Mouse (Mus musculus) 3134 (cell line): ENCODE measurements at regions not wholly inside any gene's neighbourhood (a gene's known extent, or its start where the extent isn't known, plus 50 kb on each side); places are given as distances from the start of the nearest gene placed in this dataset.

Source experiments
- DNase-seq: peaks from one replicate; pipeline ENCODE4 v3.0.0-alpha.2; 2011; ENCODE audit warnings: low spot score; ENCODE audit not compliant: insufficient read length; ENCODE audit errors: extremely low read depth

DNA sequence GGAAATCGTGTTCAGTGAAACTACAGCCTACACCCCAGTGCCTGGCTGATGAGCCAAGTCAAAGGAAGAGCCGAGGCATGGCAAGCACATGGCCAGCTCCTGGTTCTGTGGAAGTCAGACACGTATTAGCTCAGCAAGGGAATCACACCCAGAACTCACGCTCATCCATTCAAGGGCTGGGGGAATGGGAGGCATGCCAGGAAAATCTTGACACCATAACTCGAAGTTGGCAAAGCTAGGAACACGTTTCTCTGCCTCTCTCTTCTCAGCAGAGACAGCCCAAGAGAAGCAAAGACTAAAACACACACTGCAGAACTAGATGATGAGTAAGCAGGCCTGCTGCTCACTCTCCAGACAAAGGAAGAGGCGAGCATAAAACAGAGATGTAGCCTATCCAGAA lies 53.5 kb upstream of the Ypel5 start:
- no peak for DNase-seq

DNA sequence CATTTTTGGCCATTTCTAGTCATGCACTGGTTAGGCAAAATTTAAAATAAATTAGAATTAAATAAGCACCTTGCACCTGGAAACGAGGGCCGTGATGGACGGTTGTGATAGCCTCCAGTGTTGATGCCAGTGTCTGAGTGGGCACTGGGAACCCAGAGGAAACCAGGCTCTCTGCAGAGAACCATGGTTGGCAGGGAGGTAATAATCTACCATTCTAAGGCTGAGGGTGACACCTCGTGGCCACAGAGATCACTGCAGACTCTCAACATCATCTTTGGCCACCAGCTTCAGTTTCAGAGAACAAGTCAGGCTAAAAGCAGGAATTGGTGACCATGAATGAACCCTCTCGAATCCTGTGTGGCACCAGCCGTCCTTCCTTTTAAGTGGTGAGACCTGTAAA lies 54.5 kb upstream of the Ypel5 start:
- DNase-seq: peak; percentile 11

DNA sequence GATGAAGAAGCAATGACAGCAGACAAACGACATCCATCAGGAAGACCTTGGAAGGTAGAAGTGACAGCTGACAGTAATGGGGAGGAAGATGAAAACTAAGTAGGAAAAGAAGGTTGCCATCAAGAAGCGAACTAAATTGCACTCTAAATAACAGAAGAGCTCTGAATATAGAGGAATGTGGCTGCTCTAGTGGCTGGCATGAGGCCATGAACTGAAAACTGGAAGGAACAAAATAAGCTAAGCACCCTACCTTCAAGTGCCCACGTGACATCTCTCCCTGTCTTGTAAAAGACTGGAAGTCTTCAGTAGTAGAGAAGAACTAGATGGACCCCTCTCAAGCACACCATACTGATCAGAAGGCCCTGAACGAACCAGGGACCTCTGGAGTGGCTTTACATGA lies 68.0 kb upstream of the Ypel5 start:
- DNase-seq: no peak

DNA sequence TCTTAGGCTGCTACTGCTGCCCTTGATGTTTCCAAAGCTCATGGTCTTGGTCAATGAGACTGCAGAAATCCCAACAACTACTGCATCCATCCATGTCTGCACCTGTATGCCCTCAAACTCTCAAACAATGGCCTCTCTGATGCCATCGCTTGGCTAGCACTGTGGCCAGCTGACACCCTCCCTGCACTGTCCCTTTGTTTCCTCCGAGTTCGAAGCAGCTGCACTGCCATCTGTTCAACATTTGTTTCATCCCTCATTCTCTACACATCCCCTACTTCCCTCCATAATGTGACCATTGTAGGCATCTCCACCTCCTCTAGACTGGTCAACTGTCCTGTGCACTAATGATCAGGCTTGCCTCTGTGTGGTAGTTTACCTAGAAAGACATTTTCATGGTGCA lies 75.3 kb upstream of the Ypel5 start:
- DNase-seq: no peak

DNA sequence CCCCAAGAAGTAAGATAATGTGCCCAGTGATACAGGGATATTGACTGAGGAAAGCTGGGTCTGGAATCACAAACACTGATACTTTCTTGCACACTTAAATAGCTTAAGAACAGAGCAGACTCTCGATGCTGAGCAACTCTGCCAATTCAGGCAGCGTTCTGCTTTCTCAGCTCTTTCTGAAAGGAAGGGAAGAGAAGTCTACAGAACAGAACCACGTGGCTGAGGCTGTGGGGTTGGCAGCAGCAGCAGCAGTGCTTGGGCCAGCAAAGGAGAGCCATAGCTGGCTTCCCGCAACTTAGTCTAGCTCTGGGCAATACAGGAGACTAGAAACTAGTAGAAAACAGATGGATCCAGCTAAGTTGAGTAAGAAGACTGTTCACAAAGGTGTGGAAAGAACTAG lies 89.8 kb upstream of the Ypel5 start:
- DNase-seq: no peak

DNA sequence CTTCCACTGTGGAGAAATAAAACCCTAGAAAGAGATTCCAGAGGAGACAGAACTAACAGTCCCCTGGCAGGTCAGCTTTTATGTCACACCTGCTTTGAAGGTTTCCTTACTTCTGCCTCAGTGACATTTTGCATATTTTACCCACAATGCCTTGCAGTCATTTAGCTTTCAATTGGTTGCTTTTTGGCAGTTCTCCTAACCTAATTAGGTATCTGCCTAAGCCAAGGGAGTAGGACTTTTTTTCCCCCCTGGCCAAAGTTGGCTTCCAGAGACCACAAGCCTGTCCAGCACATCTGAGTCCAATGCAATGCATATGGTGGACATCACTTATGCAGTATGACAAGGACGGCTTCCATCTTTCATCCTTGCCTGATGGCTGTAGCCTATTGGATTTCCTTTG lies 103.2 kb upstream of the Ypel5 start:
- DNase-seq: no peak

DNA sequence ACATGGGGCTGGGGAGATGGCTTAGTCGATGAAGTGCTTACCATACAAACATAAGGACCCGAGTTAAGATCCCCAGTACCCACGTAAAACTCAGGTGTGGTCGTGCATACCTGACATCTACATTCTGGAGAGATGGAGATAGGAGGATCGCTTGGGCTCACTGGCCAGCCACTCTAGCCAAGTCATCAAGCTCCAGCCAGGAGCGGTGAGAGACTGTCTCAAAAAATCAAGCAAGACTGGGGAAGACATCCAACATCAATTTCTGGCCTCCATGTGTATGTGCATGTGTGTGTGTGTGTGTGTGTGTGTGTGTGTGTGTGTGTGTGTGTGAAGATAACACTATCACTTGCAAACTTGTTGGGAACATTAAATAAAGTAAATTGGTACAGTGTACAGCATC lies 104.6 kb upstream of the Ypel5 start:
- no peak for DNase-seq

DNA sequence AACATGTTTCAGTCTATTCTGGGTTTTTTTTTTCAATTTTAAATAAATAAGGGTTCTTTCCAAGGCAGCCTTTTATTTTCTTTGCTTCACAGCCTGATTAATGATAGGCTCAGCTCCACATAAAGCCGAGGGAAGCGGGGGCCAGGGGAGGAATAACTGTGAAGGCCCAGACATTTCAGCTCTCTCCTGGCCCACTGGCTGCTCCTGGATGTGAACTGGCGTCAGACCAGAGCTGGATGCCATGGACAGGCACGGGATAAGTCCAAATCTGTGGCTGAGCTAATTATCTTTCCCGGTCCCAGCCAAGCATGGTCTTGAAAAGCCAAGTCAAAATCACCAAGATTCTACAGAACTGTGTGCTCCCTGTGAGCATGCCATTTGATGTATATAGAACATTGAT lies 105.1 kb upstream of the Ypel5 start:
- DNase-seq: no peak

DNA sequence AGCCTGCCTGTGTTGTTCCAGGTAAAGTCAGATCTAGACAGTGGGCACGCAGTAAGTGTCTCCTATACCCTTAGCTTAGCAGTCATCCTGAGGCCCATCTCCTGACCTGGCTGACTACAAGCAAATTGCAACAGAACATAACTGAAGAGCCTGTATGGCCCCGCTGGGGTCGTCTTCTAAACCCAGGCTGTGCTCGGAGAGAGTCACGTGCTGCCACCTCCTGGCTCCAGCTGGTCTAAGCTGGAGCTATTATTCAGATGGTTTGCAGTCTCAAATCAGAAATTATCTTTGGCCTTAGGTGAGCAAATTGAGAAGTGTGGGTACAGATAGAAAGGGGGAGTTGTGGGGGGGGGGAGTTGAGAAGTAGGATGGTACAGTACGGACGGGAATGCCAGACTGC lies 115.5 kb upstream of the Ypel5 start:
- DNase-seq: no peak

DNA sequence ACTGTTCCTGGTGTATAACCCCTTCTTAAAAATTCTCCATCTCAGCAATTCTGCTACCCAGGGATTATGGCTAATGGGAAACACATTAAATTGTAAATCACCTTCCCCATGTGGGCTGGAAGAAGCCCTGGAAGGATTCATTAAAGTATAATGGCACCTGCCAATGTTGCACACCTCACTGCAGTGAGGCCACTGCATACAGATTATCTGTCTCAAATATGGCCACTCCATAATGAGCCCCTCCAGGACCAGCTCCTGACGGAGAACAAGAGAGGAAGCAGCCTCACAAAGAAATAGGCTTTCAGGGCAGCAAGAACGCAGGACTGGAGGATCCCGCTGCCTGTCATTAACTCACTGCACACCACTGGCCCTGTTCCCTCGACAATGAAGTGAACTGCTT lies 115.2 kb upstream of the Alk start:
- no peak for DNase-seq

DNA sequence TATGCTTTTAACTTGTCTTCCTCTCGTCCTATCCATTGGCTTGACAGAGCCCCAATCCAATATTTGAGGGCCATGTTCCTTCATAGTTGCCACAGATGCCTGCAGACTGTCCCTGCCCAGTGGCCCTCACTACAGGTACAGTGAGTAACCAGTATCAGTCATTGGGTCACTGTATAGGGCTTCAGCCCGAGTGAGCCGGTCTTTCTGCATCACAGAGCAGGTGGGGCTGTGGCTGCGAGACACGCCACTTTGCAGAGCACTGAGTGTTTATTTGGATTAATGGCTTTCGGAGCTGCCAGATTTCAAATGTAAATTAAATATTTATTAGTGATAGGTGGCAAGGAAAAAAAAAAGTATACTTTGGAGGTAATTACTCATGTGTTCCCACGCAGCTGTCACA lies 87.2 kb upstream of the Alk start:
- DNase-seq: no peak

DNA sequence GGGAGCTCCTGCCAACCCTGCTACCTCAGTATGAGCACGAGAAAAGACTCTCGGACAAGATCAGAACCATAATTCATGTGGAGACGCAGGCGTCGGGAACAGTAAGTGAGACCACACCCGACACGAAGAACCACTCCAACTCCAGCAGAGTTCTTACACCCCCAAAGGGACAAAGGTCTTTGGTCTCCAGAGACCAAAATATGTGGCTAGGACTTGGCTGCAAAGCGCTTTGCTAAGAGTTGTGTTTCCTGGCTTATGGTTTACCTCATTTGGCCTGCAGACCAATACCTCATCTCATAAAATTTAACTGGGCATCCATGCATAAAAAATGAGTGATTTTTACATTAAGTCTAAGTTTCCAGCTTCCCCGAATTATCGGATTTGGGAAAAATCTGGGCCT lies 85.2 kb upstream of the Alk start:
- DNase-seq: no peak

DNA sequence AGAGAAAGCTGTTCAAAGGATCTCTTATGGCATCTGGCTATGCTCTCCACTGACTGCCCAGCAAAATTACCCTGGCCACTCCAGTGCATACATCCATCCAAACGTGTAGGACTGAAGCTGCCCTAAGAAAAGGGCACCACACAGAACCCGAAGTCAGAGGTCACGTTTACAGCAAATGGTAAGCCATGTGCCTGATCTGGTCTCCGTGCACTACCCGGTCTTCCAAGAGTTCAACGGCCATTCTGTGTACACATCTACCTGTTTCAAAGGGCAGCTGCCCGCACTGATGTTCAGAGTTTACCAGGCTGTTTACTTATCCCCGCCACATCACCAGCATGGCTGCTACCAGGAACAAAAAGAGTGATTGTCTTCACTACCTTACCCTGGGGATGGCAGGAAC lies 84.4 kb upstream of the Alk start:
- no peak for DNase-seq

DNA sequence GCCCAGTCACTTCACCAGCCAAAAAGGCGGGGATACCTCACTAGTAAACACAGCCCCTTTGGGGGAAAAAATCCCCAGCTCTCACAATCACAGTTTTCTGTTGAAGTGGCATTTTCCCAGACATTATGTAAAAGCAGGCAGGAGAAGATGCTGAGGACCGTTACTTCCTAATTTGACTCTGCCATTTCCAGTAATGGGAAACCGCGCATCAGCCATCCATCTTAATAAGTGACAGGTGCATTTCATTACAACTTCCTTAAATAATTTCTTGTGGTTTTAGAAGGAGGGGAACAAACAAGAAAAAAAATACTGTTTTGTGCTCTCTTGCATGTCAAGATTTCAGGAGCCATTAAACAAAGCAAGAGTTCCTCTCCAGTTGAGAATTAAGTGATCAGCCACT lies 70.2 kb upstream of the Alk start:
- DNase-seq: no peak

DNA sequence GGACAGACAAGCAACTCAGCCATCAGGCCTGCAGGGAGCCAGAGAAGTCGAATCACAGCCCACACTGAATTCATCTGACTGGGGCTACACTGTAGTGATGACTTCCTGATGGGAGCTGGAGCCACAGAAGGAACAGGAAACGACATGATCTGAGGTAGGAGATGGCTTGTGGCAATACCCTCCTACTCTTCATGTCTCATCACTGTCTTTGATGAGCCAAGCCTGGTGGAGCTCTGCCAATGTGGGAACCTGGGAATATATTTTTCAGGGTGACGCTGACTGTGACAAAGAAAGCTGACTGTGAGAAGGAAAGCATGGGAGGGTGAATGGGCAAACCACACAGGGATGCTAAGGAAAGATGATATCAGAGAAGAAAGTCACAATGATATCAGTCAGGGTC lies 67.6 kb upstream of the Alk start:
- DNase-seq: no peak

DNA sequence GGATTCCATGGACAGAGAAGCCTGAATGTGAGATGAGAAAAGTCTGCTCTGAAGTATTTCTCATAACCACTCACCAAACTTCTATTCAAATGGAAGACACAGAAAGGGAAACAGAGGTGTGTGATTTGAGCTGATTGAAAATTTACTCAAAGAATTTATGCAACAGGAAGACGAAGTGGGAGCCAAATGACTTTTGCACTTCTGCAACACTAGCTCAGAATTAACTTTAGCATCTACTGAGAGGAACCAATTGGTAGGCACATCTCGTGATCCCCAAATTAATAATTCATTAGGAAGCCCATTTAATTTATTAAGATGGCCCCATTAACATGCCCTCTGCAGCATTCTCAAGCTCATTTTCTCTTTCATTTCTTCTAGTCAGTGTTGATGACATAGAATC lies 62.5 kb upstream of the Alk start:
- DNase-seq: no peak

DNA sequence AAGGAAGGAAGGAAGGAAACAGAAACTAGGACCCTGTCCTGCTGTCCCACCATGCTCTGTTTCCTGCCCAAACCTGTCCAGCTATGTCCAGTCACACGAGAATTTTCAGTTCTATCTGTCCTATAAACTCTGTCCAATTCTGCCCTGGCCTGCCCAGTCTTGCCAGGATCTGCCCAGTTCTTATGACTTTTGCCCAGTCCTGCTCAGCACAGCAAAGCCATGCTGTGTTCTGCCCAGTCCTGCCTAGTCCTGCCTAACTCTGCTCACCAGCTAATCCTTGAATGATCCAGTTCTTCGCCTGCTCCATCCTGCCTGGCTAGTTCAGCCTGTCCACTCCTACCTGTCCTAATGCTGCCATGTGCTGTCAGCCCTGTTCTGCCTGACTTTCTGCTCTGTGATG lies 57.3 kb upstream of the Alk start:
- DNase-seq: no peak

DNA sequence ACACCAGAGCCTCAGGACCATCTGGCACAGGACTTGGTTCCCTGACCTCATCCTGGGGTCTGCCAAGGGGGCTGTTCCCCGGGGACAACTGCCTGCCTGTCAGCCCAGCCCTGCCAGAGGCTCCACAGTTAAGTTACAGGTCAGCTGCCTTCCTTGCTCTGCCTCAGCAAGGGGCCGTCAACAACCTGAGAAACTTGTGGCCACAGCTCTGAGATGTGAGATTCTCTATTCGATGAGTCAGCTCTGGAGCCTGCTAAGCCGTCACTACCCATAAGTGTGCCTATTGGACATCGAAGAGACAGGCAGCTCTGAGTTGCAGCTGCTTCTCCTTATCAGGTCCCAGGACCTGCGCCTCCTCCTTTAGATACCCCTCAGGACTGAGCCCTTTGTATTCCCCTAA lies 54.3 kb upstream of the Alk start:
- peak; percentile 15 for DNase-seq

DNA sequence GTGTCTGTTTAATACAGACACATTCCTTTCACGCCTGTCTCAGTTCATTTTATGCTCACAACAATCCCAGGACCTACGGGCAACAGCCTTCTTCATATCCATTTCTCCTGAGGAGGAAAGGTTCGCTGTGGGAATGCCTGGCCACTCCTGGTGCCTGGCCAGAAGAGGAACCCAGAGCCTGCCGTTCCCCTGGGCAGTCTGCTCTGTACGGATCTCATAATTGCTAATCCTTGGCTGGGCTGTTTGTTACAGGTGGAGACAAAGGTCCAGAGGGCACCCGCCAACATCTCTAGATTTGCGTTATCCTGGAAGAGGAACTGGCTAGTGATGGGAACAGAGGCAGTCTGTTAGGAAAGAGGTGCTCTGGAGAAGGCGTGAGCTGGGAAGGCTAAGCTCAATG lies 53.4 kb upstream of the Alk start:
- DNase-seq: no peak
